18 mouse cellular contexts compared by ENCODE assay signal in genomic region chr12:102691761-102692160, GRCm38 (mm10). TPM values are rescaled to one million over a fixed set of nuclear protein-coding genes. Genes with fewer than 3 reads are reported as not detected.
DNase-seq lines count a peak whose midpoint lies in the region; ATAC-seq lines count a peak whose summit lies in the region.
"Had no signal": no experiment of that assay in that cellular context is flagged by ENCODE, and none has a peak within 500 bp of the region (broad histone marks: within the 10 kb centered on the region; RNA-seq: fewer than 3 reads in every experiment).

No protein-coding gene starts in this region.

- no peak overlapping the region for H3K9ac ChIP-seq in hindbrain, embryonic 16.5 days (ENCODE audit: low read depth, low read length)
- H3K9ac ChIP-seq in kidney, embryonic 16.5 days (replicated peaks; ENCODE audit: low read length) = no peak overlapping the region
- no peak overlapping the region for H3K9ac ChIP-seq in lung, embryonic 16.5 days (ENCODE audit: low read length)
- H3K9ac ChIP-seq: heart, embryonic 13.5 days; limb, embryonic 13.5 days; liver, embryonic 15.5 days; midbrain, embryonic 15.5 days had no signal

- no peaks in the 10 kb centered on the region for H3K27me3 ChIP-seq in hindbrain, embryonic 10.5 days (ENCODE audit: insufficient read depth, poor library complexity, severe bottlenecking)
- H3K27me3 ChIP-seq in hindbrain, embryonic 16.5 days (replicated peaks; ENCODE audit: control insufficient read depth, insufficient read depth, low read length) = no peaks in the 10 kb centered on the region
- no peaks in the 10 kb centered on the region for H3K27me3 ChIP-seq in kidney, embryonic 16.5 days (ENCODE audit: insufficient read depth, low read length)
- no peaks in the 10 kb centered on the region for H3K27me3 ChIP-seq in lung, embryonic 16.5 days (ENCODE audit: control insufficient read depth, insufficient read depth, low read depth, low read length)
- H3K27me3 ChIP-seq in embryonic facial prominence, embryonic 10.5 days (replicated peaks; ENCODE audit: low read depth, poor library complexity, severe bottlenecking) = no peaks in the 10 kb centered on the region
- H3K27me3 ChIP-seq: heart, embryonic 13.5 days; limb, embryonic 13.5 days; liver, embryonic 15.5 days; midbrain, embryonic 15.5 days had no signal

- H3K4me2 ChIP-seq in hindbrain, embryonic 16.5 days (ENCODE audit: low read length) = no peak overlapping the region
- H3K4me2 ChIP-seq in kidney, embryonic 16.5 days (replicated peaks; ENCODE audit: low read depth, low read length) = no peak overlapping the region
- no peak overlapping the region for H3K4me2 ChIP-seq in lung, embryonic 16.5 days (ENCODE audit: low read depth, low read length)
- H3K4me2 ChIP-seq: heart, embryonic 13.5 days; limb, embryonic 13.5 days; midbrain, embryonic 15.5 days had no signal

- no peak for DNase-seq in hindbrain, embryonic 10.5 days (ENCODE audit: low spot score)
- no peak for DNase-seq in kidney, adult 9 months
- DNase-seq in lung, postnatal 36 days = no peak
- no peak for DNase-seq in embryonic facial prominence, embryonic 10.5 days (ENCODE audit: low spot score)
- no peak for DNase-seq in layer of hippocampus, adult 11-12 months (ENCODE audit: low spot score)
- DNase-seq: cerebellum, adult 9-11 months; gastrocnemius, postnatal 36 days; layer of hippocampus, postnatal 36 days; thymus, postnatal 14 days had no signal

- no peak for ATAC-seq in hindbrain, embryonic 16.5 days
- ATAC-seq in kidney, embryonic 16.5 days (ENCODE audit: low FRiP score, low TSS enrichment) = no peak
- ATAC-seq in lung, embryonic 16.5 days (ENCODE audit: low read depth) = peak; percentile 23; the same call in 1 of the 2 replicates
- ATAC-seq: CD4-positive, CD25-positive, alpha-beta regulatory T cell, adult 4 months; midbrain, embryonic 15.5 days had no signal

- H3K27ac ChIP-seq in hindbrain, embryonic 10.5 days = peak overlapping the region; percentile 74; the same call in 1 of the 2 replicates
- no peak overlapping the region for H3K27ac ChIP-seq in hindbrain, embryonic 16.5 days (ENCODE audit: low read depth, low read length)
- H3K27ac ChIP-seq in kidney, embryonic 16.5 days (ENCODE audit: low read length) = peak overlapping the region; percentile 66; the same call in 1 of the 2 replicates
- H3K27ac ChIP-seq in lung, embryonic 16.5 days (ENCODE audit: low read length) = no peak overlapping the region
- H3K27ac ChIP-seq in embryonic facial prominence, embryonic 10.5 days (replicated peaks) = peak overlapping the region; percentile 61; the same call in 1 of the 2 replicates
- H3K27ac ChIP-seq: heart, adult 2 months; heart, embryonic 13.5 days; limb, embryonic 13.5 days; liver, embryonic 15.5 days; midbrain, embryonic 15.5 days had no signal

- no peaks in the 10 kb centered on the region for H3K9me3 ChIP-seq in hindbrain, embryonic 10.5 days
- H3K9me3 ChIP-seq in hindbrain, embryonic 16.5 days (ENCODE audit: control insufficient read depth, low read length) = no peaks in the 10 kb centered on the region
- H3K9me3 ChIP-seq in kidney, embryonic 16.5 days (ENCODE audit: low read length) = no peaks in the 10 kb centered on the region
- no peaks in the 10 kb centered on the region for H3K9me3 ChIP-seq in lung, embryonic 16.5 days (ENCODE audit: control insufficient read depth, low read length)
- no peaks in the 10 kb centered on the region for H3K9me3 ChIP-seq in embryonic facial prominence, embryonic 10.5 days
- H3K9me3 ChIP-seq: limb, embryonic 13.5 days; liver, embryonic 15.5 days; midbrain, embryonic 15.5 days had no signal

- peaks cover 16% of the 10 kb centered on the region for H3K36me3 ChIP-seq in hindbrain, embryonic 10.5 days
- no peaks in the 10 kb centered on the region for H3K36me3 ChIP-seq in hindbrain, embryonic 16.5 days (ENCODE audit: control insufficient read depth, insufficient read depth, low read length)
- H3K36me3 ChIP-seq in kidney, embryonic 16.5 days (ENCODE audit: insufficient read depth, low read length) = no peaks in the 10 kb centered on the region
- H3K36me3 ChIP-seq in lung, embryonic 16.5 days (ENCODE audit: control insufficient read depth, insufficient read depth, low read length) = no peaks in the 10 kb centered on the region
- H3K36me3 ChIP-seq in embryonic facial prominence, embryonic 10.5 days (replicated peaks) = no peaks in the 10 kb centered on the region
- H3K36me3 ChIP-seq: heart, embryonic 13.5 days; limb, embryonic 13.5 days; liver, embryonic 15.5 days; midbrain, embryonic 15.5 days had no signal

- WGBS in hindbrain, embryonic 10.5 days = 77% methylated on average over 7 of the region's 7 CpGs
- 72% methylated on average over 6 of the region's 7 CpGs for WGBS in hindbrain, embryonic 16.5 days
- WGBS in kidney, embryonic 16.5 days = 43% methylated on average over 6 of the region's 7 CpGs
- 60% methylated on average over 6 of the region's 7 CpGs for WGBS in lung, embryonic 16.5 days
- 84% methylated on average over 7 of the region's 7 CpGs for WGBS in embryonic facial prominence, embryonic 10.5 days

- no peak overlapping the region for H3K4me3 ChIP-seq in hindbrain, embryonic 10.5 days
- no peak overlapping the region for H3K4me3 ChIP-seq in hindbrain, embryonic 16.5 days (ENCODE audit: low read length)
- no peak overlapping the region for H3K4me3 ChIP-seq in kidney, embryonic 16.5 days (ENCODE audit: low read length)
- no peak overlapping the region for H3K4me3 ChIP-seq in lung, embryonic 16.5 days (ENCODE audit: low read length)
- no peak overlapping the region for H3K4me3 ChIP-seq in embryonic facial prominence, embryonic 10.5 days
- H3K4me3 ChIP-seq: heart, adult 2 months; heart, embryonic 13.5 days; limb, embryonic 13.5 days; liver, embryonic 15.5 days; midbrain, embryonic 15.5 days had no signal

- peaks cover 58% of the 10 kb centered on the region for H3K4me1 ChIP-seq in hindbrain, embryonic 10.5 days (replicated peaks)
- H3K4me1 ChIP-seq in hindbrain, embryonic 16.5 days (ENCODE audit: control insufficient read depth, insufficient read depth, low read depth, low read length) = peaks cover 12% of the 10 kb centered on the region
- peaks cover 45% of the 10 kb centered on the region for H3K4me1 ChIP-seq in kidney, embryonic 16.5 days (ENCODE audit: insufficient read depth, low read length)
- H3K4me1 ChIP-seq in lung, embryonic 16.5 days (replicated peaks; ENCODE audit: control insufficient read depth, insufficient read depth, low read length) = peaks cover 6% of the 10 kb centered on the region
- peaks cover 48% of the 10 kb centered on the region for H3K4me1 ChIP-seq in embryonic facial prominence, embryonic 10.5 days
- H3K4me1 ChIP-seq: midbrain, embryonic 15.5 days had no signal

RNA-seq across cellular contexts. Expression of gene Itpk1, which starts 13.0 kb away (rescaled TPM):
- polyA plus RNA-seq in hindbrain, embryonic 10.5 days (2016; fragmentation: Nextera tagmentation; extraction: Ambion mirVana) = 20.5 and 29.2 TPM in 2 replicates
- 41.2 and 42.5 TPM in 2 replicates for polyA plus RNA-seq in hindbrain, embryonic 16.5 days (2015; fragmentation: Nextera tagmentation; extraction: Ambion mirVana)
- polyA plus RNA-seq in kidney, embryonic 16.5 days (2015; fragmentation: Nextera tagmentation; extraction: Ambion mirVana) = 23.9 and 24.5 TPM in 2 replicates
- polyA plus RNA-seq in lung, embryonic 16.5 days (2015; fragmentation: Nextera tagmentation; extraction: Ambion mirVana) = 10.6 and 11.8 TPM in 2 replicates
- polyA plus RNA-seq in embryonic facial prominence, embryonic 10.5 days (2016; fragmentation: Nextera tagmentation; extraction: Ambion mirVana) = 13.7 and 17.7 TPM in 2 replicates

RNA-seq across cellular contexts. Expression of gene Moap1, which starts 51.7 kb away (rescaled TPM):
- 34.4 and 37.9 TPM in 2 replicates for polyA plus RNA-seq in hindbrain, embryonic 10.5 days (2016; fragmentation: Nextera tagmentation; extraction: Ambion mirVana)
- 72.4 and 81.3 TPM in 2 replicates for polyA plus RNA-seq in hindbrain, embryonic 16.5 days (2015; fragmentation: Nextera tagmentation; extraction: Ambion mirVana)
- 29.3 and 32.4 TPM in 2 replicates for polyA plus RNA-seq in kidney, embryonic 16.5 days (2015; fragmentation: Nextera tagmentation; extraction: Ambion mirVana)
- polyA plus RNA-seq in lung, embryonic 16.5 days (2015; fragmentation: Nextera tagmentation; extraction: Ambion mirVana) = 22.0 and 24.4 TPM in 2 replicates
- polyA plus RNA-seq in embryonic facial prominence, embryonic 10.5 days (2016; fragmentation: Nextera tagmentation; extraction: Ambion mirVana) = 35.4 and 36.9 TPM in 2 replicates

RNA-seq across cellular contexts. Expression of gene Tmem251, which starts 51.8 kb away (rescaled TPM):
- polyA plus RNA-seq in hindbrain, embryonic 10.5 days (2016; fragmentation: Nextera tagmentation; extraction: Ambion mirVana) = 11.1 and 11.5 TPM in 2 replicates
- 9.9 and 11.8 TPM in 2 replicates for polyA plus RNA-seq in hindbrain, embryonic 16.5 days (2015; fragmentation: Nextera tagmentation; extraction: Ambion mirVana)
- 9.5 and 11.0 TPM in 2 replicates for polyA plus RNA-seq in kidney, embryonic 16.5 days (2015; fragmentation: Nextera tagmentation; extraction: Ambion mirVana)
- 7.4 and 8.0 TPM in 2 replicates for polyA plus RNA-seq in lung, embryonic 16.5 days (2015; fragmentation: Nextera tagmentation; extraction: Ambion mirVana)
- polyA plus RNA-seq in embryonic facial prominence, embryonic 10.5 days (2016; fragmentation: Nextera tagmentation; extraction: Ambion mirVana) = 9.7 and 11.2 TPM in 2 replicates

Comparison
In these comparisons a context has a peak if more than half of its experiments do, and no peak if none do; other contexts are left out.
1. H3K27ac ChIP-seq: peak in hindbrain, embryonic 10.5 days (single experiment), kidney, embryonic 16.5 days (single experiment) and embryonic facial prominence, embryonic 10.5 days (single experiment); none in hindbrain, embryonic 16.5 days (single experiment) and lung, embryonic 16.5 days (single experiment).